Mouse (Mus musculus): ENCODE measurements at regions not wholly inside any gene's neighbourhood (a gene's known extent, or its start where the extent isn't known, plus 50 kb on each side); places are given as distances from the start of the nearest gene placed in this dataset.

DNA sequence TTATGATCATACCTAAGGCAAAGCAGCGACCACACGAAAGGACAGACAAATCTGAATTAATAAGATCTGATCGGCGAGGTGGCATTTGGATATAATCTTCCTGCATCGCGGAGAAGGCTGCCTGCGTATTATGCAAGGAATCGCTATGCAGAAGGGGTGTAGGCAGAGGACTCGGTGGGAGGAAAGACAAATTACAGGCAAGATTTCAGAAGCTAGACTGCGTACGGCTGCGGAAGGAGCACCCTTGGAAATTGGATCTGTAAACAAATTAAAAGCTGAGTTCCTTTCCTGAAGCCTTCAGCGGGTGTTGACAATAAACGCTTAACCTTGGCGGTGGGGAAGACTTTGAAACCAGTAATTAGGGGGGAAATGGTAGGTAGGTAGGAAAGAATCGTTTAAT is 257.3 kb downstream of the Barhl2 start:
- no peak overlapping the region; the same call in 1 of the 2 replicates for H3K9ac ChIP-seq (replicated peaks; ENCODE audit: low read length)
- DNase-seq (peak; percentile 55), ATAC-seq (ENCODE audit: low FRiP score, low TSS enrichment) (no peak)

DNA sequence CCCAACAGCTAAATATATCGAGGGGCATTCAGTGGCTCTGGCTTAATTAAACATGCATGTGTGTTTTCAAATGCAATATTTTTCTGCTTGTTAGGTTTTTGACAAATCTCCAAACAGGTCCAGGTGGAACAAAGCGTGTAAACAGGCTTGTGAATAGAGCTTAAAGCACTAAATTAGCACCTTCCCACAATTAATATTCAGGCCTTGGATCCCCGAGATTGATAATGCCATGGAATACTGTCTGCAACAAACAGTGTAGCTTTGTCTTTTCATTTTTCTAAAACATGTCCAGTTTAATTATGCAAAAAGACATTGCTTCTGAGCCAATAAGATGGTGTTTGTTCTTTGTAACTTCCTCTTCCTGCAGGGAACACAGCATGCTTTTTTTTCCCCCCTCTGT is 258.9 kb downstream of the Barhl2 start:
- no peak overlapping the region for H3K4me3 ChIP-seq (replicated peaks; ENCODE audit: low read depth, low read length)
- H3K4me1 ChIP-seq (ENCODE audit: control insufficient read depth, insufficient read depth, low read length) = peaks cover 9% of the 10 kb centered on the region; the same call in 1 of the 2 replicates
- H3K27me3 ChIP-seq (ENCODE audit: control insufficient read depth, insufficient read depth, low read length) = no peaks in the 10 kb centered on the region
- no peaks in the 10 kb centered on the region for H3K36me3 ChIP-seq (ENCODE audit: control insufficient read depth, insufficient read depth, low read length)
- no peak overlapping the region for H3K27ac ChIP-seq (replicated peaks; ENCODE audit: low read depth, low read length)
- ATAC-seq (ENCODE audit: low FRiP score, low TSS enrichment) (no peak), DNase-seq (no peak)
- no peak overlapping the region for H3K4me2 ChIP-seq (ENCODE audit: low read length)
- peaks cover 3% of the 10 kb centered on the region; the same call in 1 of the 2 replicates for H3K9me3 ChIP-seq (ENCODE audit: control insufficient read depth, low read length)
- 67% methylated on average over 3 of the region's 3 CpGs for WGBS
- no peak overlapping the region for H3K9ac ChIP-seq (replicated peaks; ENCODE audit: low read length)

More for the DNA sequence above, 257.3 kb downstream of the Barhl2 start:
- H3K27ac ChIP-seq (replicated peaks; ENCODE audit: low read depth, low read length) = peak overlapping the region; percentile 66
- no peaks in the 10 kb centered on the region for H3K27me3 ChIP-seq (ENCODE audit: control insufficient read depth, insufficient read depth, low read length)
- H3K9me3 ChIP-seq (ENCODE audit: control insufficient read depth, low read length) = no peaks in the 10 kb centered on the region
- WGBS = 67% methylated on average over 16 of the region's 16 CpGs
- H3K4me1 ChIP-seq (ENCODE audit: control insufficient read depth, insufficient read depth, low read length) = peaks cover 19% of the 10 kb centered on the region; the same call in 1 of the 2 replicates
- no peak overlapping the region for H3K4me3 ChIP-seq (replicated peaks; ENCODE audit: low read depth, low read length)
- peak overlapping the region; percentile 28 for H3K4me2 ChIP-seq (ENCODE audit: low read length)
- H3K36me3 ChIP-seq (ENCODE audit: control insufficient read depth, insufficient read depth, low read length) = no peaks in the 10 kb centered on the region

DNA sequence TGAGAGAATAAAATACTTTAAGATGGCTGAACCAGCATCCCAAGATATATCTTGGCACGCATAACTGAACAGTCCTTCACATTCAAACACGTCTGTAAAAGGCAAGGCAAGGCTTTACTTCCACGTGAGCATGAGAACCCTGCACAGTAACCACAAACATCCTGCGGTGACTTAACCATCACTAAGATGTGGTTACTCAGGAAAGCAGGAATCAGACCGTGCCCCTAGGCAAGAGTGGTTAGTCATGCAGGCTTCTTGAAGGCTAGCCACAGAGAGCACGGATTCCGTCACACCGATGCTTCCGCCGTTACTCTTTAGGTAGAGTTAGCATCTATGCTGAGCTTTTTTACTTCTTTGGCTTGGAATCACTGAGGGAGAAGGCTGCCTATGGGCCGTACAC is 266.8 kb downstream of the Barhl2 start:
- H3K4me3 ChIP-seq (replicated peaks; ENCODE audit: low read depth, low read length) = no peak overlapping the region
- 91% methylated on average over 11 of the region's 11 CpGs for WGBS
- H3K9ac ChIP-seq (replicated peaks; ENCODE audit: low read length) = no peak overlapping the region
- no peak overlapping the region for H3K4me2 ChIP-seq (ENCODE audit: low read length)
- H3K36me3 ChIP-seq (ENCODE audit: control insufficient read depth, insufficient read depth, low read length) = no peaks in the 10 kb centered on the region
- ATAC-seq (ENCODE audit: low FRiP score, low TSS enrichment) = no peak
- H3K27ac ChIP-seq (replicated peaks; ENCODE audit: low read depth, low read length) = no peak overlapping the region
- no peak for DNase-seq
- H3K27me3 ChIP-seq (ENCODE audit: control insufficient read depth, insufficient read depth, low read length) = no peaks in the 10 kb centered on the region
- peaks cover 3% of the 10 kb centered on the region; the same call in 1 of the 2 replicates for H3K9me3 ChIP-seq (ENCODE audit: control insufficient read depth, low read length)
- no peaks in the 10 kb centered on the region for H3K4me1 ChIP-seq (ENCODE audit: control insufficient read depth, insufficient read depth, low read length)

DNA sequence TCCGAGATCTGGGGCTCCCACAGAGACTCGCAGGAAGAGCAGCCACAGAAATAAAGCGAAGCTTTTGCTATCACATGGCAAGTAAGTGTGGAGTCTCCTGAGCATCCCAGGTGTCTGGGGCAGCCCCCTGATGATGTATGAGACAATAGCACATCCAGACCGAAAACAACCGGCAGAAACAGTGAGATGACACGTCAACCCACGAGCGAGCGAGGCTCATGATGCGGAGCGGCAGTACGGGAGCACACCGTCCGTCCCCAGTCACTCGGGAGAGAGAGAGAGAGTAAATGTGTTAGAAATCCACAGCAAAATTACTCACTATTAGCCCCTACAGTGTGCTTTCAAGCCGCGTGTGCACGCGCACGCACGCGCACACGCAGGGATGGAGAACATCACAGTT is 276.2 kb downstream of the Barhl2 start:
- Histone ChIP-seq H3K4me2 (ENCODE audit: low read length) (no peak overlapping the region), H3K27ac (replicated peaks; ENCODE audit: low read depth, low read length) (no peak overlapping the region), H3K4me1 (ENCODE audit: control insufficient read depth, insufficient read depth, low read length) (no peaks in the 10 kb centered on the region), H3K27me3 (ENCODE audit: control insufficient read depth, insufficient read depth, low read length) (no peaks in the 10 kb centered on the region), H3K9ac (replicated peaks; ENCODE audit: low read length) (no peak overlapping the region), H3K4me3 (replicated peaks; ENCODE audit: low read depth, low read length) (no peak overlapping the region), H3K36me3 (ENCODE audit: control insufficient read depth, insufficient read depth, low read length) (no peaks in the 10 kb centered on the region), H3K9me3 (ENCODE audit: control insufficient read depth, low read length) (no peaks in the 10 kb centered on the region; the same call in 1 of the 2 replicates)
- whole genome bisulfite sequencing = 90% methylated on average over 23 of the region's 23 CpGs
- DNase-seq = no peak
- no peak for ATAC-seq (ENCODE audit: low FRiP score, low TSS enrichment)

DNA sequence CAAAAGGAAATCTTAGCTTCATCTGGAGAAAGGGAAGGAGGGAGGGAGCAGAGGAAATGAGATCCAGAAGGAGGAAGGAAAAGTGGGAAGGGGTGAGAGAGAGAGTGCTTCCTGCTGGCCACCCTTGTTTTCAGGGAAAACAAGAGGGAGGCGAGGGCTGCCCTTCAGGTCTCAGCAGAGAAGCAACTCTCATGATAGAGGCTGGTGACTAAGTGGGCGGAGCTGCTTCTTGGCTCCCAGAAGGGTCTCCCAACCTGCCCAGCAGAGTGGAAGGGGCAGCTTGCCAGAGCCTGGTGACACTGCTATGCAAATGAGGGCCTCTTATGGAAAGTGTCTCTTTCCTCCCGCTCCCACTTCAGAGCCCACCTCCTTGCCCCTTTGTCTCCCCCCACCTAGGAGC is 285.8 kb downstream of the Barhl2 start:
- WGBS = 19% methylated on average over 3 of the region's 3 CpGs
- Histone ChIP-seq H3K4me1 (ENCODE audit: control insufficient read depth, insufficient read depth, low read length) (0 out of 2 replicates have a peak, but pooled peaks cover 4% of the 10 kb centered on the region), H3K4me3 (replicated peaks; ENCODE audit: low read depth, low read length) (no peak overlapping the region), H3K9me3 (ENCODE audit: control insufficient read depth, low read length) (no peaks in the 10 kb centered on the region), H3K36me3 (ENCODE audit: control insufficient read depth, insufficient read depth, low read length) (no peaks in the 10 kb centered on the region), H3K27ac (replicated peaks; ENCODE audit: low read depth, low read length) (no peak overlapping the region), H3K9ac (replicated peaks; ENCODE audit: low read length) (no peak overlapping the region), H3K4me2 (ENCODE audit: low read length) (no peak overlapping the region), H3K27me3 (ENCODE audit: control insufficient read depth, insufficient read depth, low read length) (no peaks in the 10 kb centered on the region)
- ATAC-seq (ENCODE audit: low FRiP score, low TSS enrichment) (no peak), DNase-seq (peak; percentile 52)

DNA sequence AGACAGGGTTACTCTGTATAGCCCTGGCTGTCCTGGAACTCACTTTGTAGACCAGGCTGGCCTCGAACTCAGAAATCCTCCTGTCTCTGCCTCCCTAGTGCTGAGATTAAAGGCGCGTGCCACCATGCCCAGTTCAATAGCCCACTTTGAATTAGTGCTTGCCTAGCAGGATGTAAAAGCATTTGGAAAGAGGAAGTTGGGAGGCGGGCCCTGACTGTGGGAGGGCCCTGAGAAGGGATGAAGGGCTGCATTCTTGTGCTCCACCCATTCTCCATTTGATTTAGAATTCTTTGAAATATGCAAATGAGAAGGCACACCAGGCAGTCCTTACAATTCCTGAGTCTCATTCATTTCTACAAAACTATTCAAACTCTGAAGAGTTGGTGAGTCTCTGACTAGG is 287.6 kb downstream of the Barhl2 start:
- Histone ChIP-seq H3K4me1 (ENCODE audit: control insufficient read depth, insufficient read depth, low read length) (0 out of 2 replicates have a peak, but pooled peaks cover 4% of the 10 kb centered on the region), H3K27ac (replicated peaks; ENCODE audit: low read depth, low read length) (no peak overlapping the region), H3K36me3 (ENCODE audit: control insufficient read depth, insufficient read depth, low read length) (no peaks in the 10 kb centered on the region), H3K4me2 (ENCODE audit: low read length) (no peak overlapping the region), H3K9ac (replicated peaks; ENCODE audit: low read length) (no peak overlapping the region), H3K9me3 (ENCODE audit: control insufficient read depth, low read length) (no peaks in the 10 kb centered on the region), H3K4me3 (replicated peaks; ENCODE audit: low read depth, low read length) (no peak overlapping the region), H3K27me3 (ENCODE audit: control insufficient read depth, insufficient read depth, low read length) (no peaks in the 10 kb centered on the region)
- ATAC-seq (ENCODE audit: low FRiP score, low TSS enrichment) = no peak
- 96% methylated on average over 4 of the region's 4 CpGs for WGBS
- DNase-seq = no peak

DNA sequence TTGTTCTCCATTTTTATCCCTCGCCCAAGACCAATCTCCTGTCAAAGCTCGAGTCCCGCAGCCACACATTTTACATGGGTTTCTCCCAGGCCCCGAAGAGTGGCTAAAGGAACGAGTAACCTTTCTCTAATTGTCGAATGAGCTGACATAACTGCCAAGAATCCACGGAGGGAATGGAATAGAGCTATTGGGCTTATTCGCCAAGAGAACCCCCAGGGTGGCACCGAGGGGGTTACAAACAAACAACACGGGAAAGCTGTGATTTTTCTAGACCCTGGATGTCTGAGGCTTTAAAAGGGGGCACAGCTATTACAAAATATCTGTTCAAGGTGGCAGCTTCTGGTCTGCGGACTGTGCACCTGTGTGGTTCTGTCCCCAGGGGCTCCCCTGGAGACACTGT is 290.4 kb downstream of the Barhl2 start:
- Histone ChIP-seq H3K4me2 (ENCODE audit: low read length) (no peak overlapping the region), H3K9me3 (ENCODE audit: control insufficient read depth, low read length) (no peaks in the 10 kb centered on the region), H3K36me3 (ENCODE audit: control insufficient read depth, insufficient read depth, low read length) (no peaks in the 10 kb centered on the region), H3K9ac (replicated peaks; ENCODE audit: low read length) (no peak overlapping the region), H3K27me3 (ENCODE audit: control insufficient read depth, insufficient read depth, low read length) (no peaks in the 10 kb centered on the region), H3K4me3 (replicated peaks; ENCODE audit: low read depth, low read length) (no peak overlapping the region), H3K4me1 (ENCODE audit: control insufficient read depth, insufficient read depth, low read length) (0 out of 2 replicates have a peak, but pooled peaks cover 4% of the 10 kb centered on the region), H3K27ac (replicated peaks; ENCODE audit: low read depth, low read length) (no peak overlapping the region)
- ATAC-seq (ENCODE audit: low FRiP score, low TSS enrichment) (no peak), DNase-seq (no peak)
- WGBS = 79% methylated on average over 11 of the region's 11 CpGs

DNA sequence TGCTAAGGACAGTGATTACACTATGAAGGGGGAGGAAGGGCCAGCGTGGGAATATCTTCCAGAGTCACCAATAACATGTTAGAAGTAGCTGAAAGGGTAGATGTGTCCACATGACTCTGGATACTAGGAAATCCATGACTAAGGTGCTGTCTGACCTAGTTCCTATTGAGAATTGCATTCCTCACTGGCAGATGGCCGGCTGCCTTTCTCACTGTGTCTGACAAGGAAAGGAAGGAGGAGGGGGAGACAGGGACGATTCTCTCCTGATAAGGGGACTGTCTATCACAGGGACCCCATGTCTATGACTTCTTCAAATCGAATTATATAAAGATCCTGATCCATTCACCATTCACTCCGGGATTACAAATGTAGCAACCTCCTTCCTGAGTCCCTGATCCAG is 289.9 kb downstream of the Zfp326 start:
- no peak for ATAC-seq (ENCODE audit: low FRiP score, low TSS enrichment)
- H3K27ac ChIP-seq (replicated peaks; ENCODE audit: low read depth, low read length) = no peak overlapping the region
- DNase-seq = no peak

DNA sequence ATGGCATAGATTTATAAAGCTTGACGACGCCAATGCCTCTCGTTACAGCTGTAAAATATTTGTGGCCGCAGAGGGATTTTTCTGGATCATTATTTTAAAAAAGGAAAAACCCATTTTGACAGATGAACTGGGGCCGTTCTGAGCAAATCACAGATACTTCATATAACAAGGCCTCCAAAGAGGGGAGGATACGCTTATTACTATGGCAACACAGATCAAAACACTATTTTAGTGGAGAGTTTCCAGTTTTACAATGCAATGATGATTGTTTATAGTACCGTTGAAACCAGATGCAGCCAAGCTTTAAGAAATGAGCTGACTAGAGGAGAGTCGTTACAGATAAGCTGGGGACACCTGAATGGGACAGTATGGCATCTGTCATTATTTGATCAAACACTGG is 287.8 kb downstream of the Zfp326 start:
- Histone ChIP-seq H3K4me2 (ENCODE audit: low read length) (no peak overlapping the region), H3K36me3 (ENCODE audit: control insufficient read depth, insufficient read depth, low read length) (no peaks in the 10 kb centered on the region), H3K27ac (replicated peaks; ENCODE audit: low read depth, low read length) (peak overlapping the region; percentile 67; the same call in 1 of the 2 replicates), H3K9ac (replicated peaks; ENCODE audit: low read length) (no peak overlapping the region), H3K4me3 (replicated peaks; ENCODE audit: low read depth, low read length) (no peak overlapping the region), H3K27me3 (ENCODE audit: control insufficient read depth, insufficient read depth, low read length) (no peaks in the 10 kb centered on the region), H3K4me1 (ENCODE audit: control insufficient read depth, insufficient read depth, low read length) (no peaks in the 10 kb centered on the region), H3K9me3 (ENCODE audit: control insufficient read depth, low read length) (no peaks in the 10 kb centered on the region)
- WGBS = 78% methylated on average over 8 of the region's 8 CpGs
- ATAC-seq (ENCODE audit: low FRiP score, low TSS enrichment) = no peak
- DNase-seq = peak; percentile 26

More for the DNA sequence above, 289.9 kb downstream of the Zfp326 start:
- Histone ChIP-seq H3K36me3 (ENCODE audit: control insufficient read depth, insufficient read depth, low read length) (no peaks in the 10 kb centered on the region), H3K9me3 (ENCODE audit: control insufficient read depth, low read length) (no peaks in the 10 kb centered on the region), H3K4me2 (ENCODE audit: low read length) (no peak overlapping the region), H3K4me3 (replicated peaks; ENCODE audit: low read depth, low read length) (no peak overlapping the region), H3K27me3 (ENCODE audit: control insufficient read depth, insufficient read depth, low read length) (no peaks in the 10 kb centered on the region), H3K9ac (replicated peaks; ENCODE audit: low read length) (no peak overlapping the region), H3K4me1 (ENCODE audit: control insufficient read depth, insufficient read depth, low read length) (no peaks in the 10 kb centered on the region)
- WGBS = 74% methylated on average over 5 of the region's 5 CpGs
